Mouse (Mus musculus): ENCODE measurements around the gene Afap1l2. TPM values are rescaled to one million over a fixed set of nuclear protein-coding genes. Genes with fewer than 3 reads are reported as not detected.

Gene Afap1l2
- total RNA-seq (2014; rRNA removed) = 20.8 and 22.7 TPM in 2 replicates
- 12.3 and 12.9 TPM in 2 replicates for polyA plus RNA-seq (2015; fragmentation: Nextera tagmentation; extraction: Ambion mirVana)

- TF ChIP-seq CTCF (IDR thresholded peaks at IDR 0.05; ENCODE audit: low read depth) = peak; percentile 63
- DNase-seq (ENCODE audit: low spot score) = peak; percentile 43
- peak within 1 kb of the TSS; percentile 63 for H3K9ac ChIP-seq (replicated peaks; ENCODE audit: low read length)
- peaks cover 34% of the 10 kb centered on the region for H3K4me1 ChIP-seq (ENCODE audit: insufficient read depth, low read length)
- peak within 1 kb of the TSS; percentile 89 for H3K4me2 ChIP-seq (ENCODE audit: low read depth, low read length)
- ATAC-seq = peak; percentile 52
- 4% methylated on average over 68 of the region's 68 CpGs for WGBS
- H3K9me3 ChIP-seq (ENCODE audit: low read length) = no peaks in the 10 kb centered on the region
- H3K27me3 ChIP-seq (ENCODE audit: insufficient read depth, low read length) = peaks cover 18% of the 10 kb centered on the region
- no peaks in the 10 kb centered on the region for H3K36me3 ChIP-seq (ENCODE audit: insufficient read depth, low read length)
- H3K4me3 ChIP-seq (ENCODE audit: low read length) = peak within 1 kb of the TSS; percentile 55
- H3K27ac ChIP-seq = peak within 1 kb of the TSS; percentile 60
Measured at GRCm38 (mm10) chr19:57007781-57008710, at the start of gene Afap1l2. Gene Afap1l2, minus strand, starts transcription at chr19:57008228.

GRCm38 (mm10) chr19:57057568-57057967 is 49.5 kb upstream of the Afap1l2 start:
- peaks cover 4% of the 10 kb centered on the region; the same call in 1 of the 2 replicates for H3K36me3 ChIP-seq (ENCODE audit: insufficient read depth, low read length)
- H3K4me2 ChIP-seq (ENCODE audit: low read depth, low read length) = no peak overlapping the region
- no peak for DNase-seq (ENCODE audit: low spot score)
- no peak for ATAC-seq
- no peaks in the 10 kb centered on the region; the same call in 1 of the 2 replicates for H3K9me3 ChIP-seq (ENCODE audit: low read length)
- H3K27me3 ChIP-seq (ENCODE audit: insufficient read depth, low read length) = no peaks in the 10 kb centered on the region
- peak; percentile 49 for TF ChIP-seq CTCF (IDR thresholded peaks at IDR 0.05; ENCODE audit: low read depth)
- no peak overlapping the region for H3K9ac ChIP-seq (replicated peaks; ENCODE audit: low read length)
- no peak overlapping the region for H3K4me3 ChIP-seq (ENCODE audit: low read length)
- WGBS = 98% methylated on average over 2 of the region's 2 CpGs
- H3K27ac ChIP-seq = no peak overlapping the region
- H3K4me1 ChIP-seq (ENCODE audit: insufficient read depth, low read length) = no peaks in the 10 kb centered on the region

DNA sequence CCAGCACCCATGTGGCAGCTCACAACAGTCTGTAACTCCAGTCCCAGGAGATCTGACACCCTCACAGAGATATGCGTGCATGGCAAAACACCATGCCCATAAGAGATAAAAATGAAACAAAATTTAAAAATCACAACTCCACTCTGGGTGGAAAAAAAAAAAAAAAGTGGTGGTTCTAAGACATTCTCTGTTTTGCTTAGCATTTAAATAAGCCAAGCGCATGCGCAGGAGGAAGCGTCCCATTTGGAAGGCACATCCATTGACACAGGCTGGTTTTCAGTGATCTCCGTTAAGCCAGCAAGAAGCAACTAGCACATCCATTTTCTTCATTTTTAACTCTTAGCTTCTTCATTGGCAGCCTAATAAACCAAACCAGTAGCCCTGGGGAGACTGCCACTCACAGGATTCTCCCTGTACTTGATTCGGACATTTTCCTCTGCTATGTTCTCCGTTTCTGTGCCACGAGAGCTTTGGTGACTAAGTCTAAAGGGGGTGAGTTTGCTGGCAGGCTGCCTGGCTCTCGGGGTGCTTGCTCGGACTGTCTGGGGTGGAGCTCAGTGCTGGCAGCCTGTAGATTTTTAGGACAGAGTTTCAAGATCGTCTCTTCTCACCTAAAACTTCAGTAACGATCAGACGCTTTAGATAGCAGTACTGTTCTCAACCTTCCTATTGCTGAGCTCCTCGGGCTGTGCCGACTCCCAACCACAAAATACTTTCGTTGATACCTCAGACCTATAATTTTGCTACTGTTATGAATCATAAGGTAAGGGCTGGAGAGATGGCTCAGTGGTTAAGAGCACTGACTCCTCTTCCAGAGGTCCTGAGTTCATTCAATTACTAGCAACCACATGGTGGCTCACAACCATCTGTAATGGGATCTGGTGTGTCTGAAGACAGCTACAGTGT is 47.4 kb upstream of the Afap1l2 start:
- H3K27me3 ChIP-seq (ENCODE audit: insufficient read depth, low read length) = no peaks in the 10 kb centered on the region
- no peak overlapping the region for H3K27ac ChIP-seq
- H3K36me3 ChIP-seq (ENCODE audit: insufficient read depth, low read length) = peaks cover 4% of the 10 kb centered on the region; the same call in 1 of the 2 replicates
- TF ChIP-seq CTCF (IDR thresholded peaks at IDR 0.05; ENCODE audit: low read depth) = no peak
- no peak for ATAC-seq
- H3K4me3 ChIP-seq (ENCODE audit: low read length) = no peak overlapping the region
- no peak for DNase-seq (ENCODE audit: low spot score)
- H3K4me1 ChIP-seq (ENCODE audit: insufficient read depth, low read length) = no peaks in the 10 kb centered on the region
- no peak overlapping the region for H3K4me2 ChIP-seq (ENCODE audit: low read depth, low read length)
- WGBS = 72% methylated on average over 16 of the region's 16 CpGs
- no peaks in the 10 kb centered on the region; the same call in 1 of the 2 replicates for H3K9me3 ChIP-seq (ENCODE audit: low read length)
- H3K9ac ChIP-seq (replicated peaks; ENCODE audit: low read length) = no peak overlapping the region

GRCm38 (mm10) chr19:57052959-57053358 is 44.9 kb upstream of the Afap1l2 start:
- DNase-seq (ENCODE audit: low spot score) (peak; percentile 10), ATAC-seq (no peak)
- Histone ChIP-seq H3K36me3 (ENCODE audit: insufficient read depth, low read length) (peaks cover 4% of the 10 kb centered on the region; the same call in 1 of the 2 replicates), H3K9me3 (ENCODE audit: low read length) (no peaks in the 10 kb centered on the region; the same call in 1 of the 2 replicates), H3K27ac (no peak overlapping the region), H3K4me3 (ENCODE audit: low read length) (no peak overlapping the region), H3K9ac (replicated peaks; ENCODE audit: low read length) (no peak overlapping the region), H3K4me1 (ENCODE audit: insufficient read depth, low read length) (no peaks in the 10 kb centered on the region), H3K4me2 (ENCODE audit: low read depth, low read length) (no peak overlapping the region), H3K27me3 (ENCODE audit: insufficient read depth, low read length) (no peaks in the 10 kb centered on the region)
- 66% methylated on average over 8 of the region's 8 CpGs for WGBS
- no peak for TF ChIP-seq CTCF (IDR thresholded peaks at IDR 0.05; ENCODE audit: low read depth)

GRCm38 (mm10) chr19:57052016-57052415 is 44.0 kb upstream of the Afap1l2 start:
- Histone ChIP-seq H3K27me3 (ENCODE audit: insufficient read depth, low read length) (no peaks in the 10 kb centered on the region), H3K9ac (replicated peaks; ENCODE audit: low read length) (no peak overlapping the region), H3K27ac (no peak overlapping the region), H3K9me3 (ENCODE audit: low read length) (no peaks in the 10 kb centered on the region), H3K4me3 (ENCODE audit: low read length) (no peak overlapping the region), H3K36me3 (ENCODE audit: insufficient read depth, low read length) (no peaks in the 10 kb centered on the region), H3K4me1 (ENCODE audit: insufficient read depth, low read length) (no peaks in the 10 kb centered on the region), H3K4me2 (ENCODE audit: low read depth, low read length) (no peak overlapping the region)
- TF ChIP-seq CTCF (IDR thresholded peaks at IDR 0.05; ENCODE audit: low read depth) = no peak
- ATAC-seq = no peak
- 95% methylated on average over 7 of the region's 7 CpGs for WGBS
- no peak for DNase-seq (ENCODE audit: low spot score)

DNA sequence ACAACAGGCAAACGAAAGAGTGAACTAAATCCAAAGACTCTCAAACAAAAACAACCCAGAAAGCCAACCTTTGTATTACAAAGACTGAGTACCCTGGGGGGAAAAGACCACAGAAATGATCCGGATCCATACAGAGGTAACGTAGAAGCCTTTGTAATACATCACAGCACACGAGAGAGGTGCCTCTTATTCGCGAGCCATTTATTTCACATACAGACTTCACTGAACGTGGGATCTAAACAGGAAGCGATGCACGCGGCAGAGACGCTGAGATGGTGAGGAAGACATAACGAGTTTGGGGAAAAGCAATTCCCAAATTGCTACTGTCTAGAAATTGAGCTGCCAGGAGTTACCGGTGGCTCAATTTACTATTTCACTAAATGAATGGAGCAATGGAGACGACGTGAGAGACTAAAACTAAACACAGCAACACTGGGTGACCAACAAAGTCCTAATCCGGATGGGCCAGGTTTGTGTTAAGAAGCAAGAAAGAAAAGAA is 41.6 kb upstream of the Afap1l2 start:
- Histone ChIP-seq H3K36me3 (ENCODE audit: insufficient read depth, low read length) (no peaks in the 10 kb centered on the region), H3K27me3 (ENCODE audit: insufficient read depth, low read length) (no peaks in the 10 kb centered on the region), H3K27ac (no peak overlapping the region), H3K4me3 (ENCODE audit: low read length) (no peak overlapping the region), H3K4me2 (ENCODE audit: low read depth, low read length) (no peak overlapping the region), H3K9ac (replicated peaks; ENCODE audit: low read length) (no peak overlapping the region), H3K4me1 (ENCODE audit: insufficient read depth, low read length) (no peaks in the 10 kb centered on the region), H3K9me3 (ENCODE audit: low read length) (no peaks in the 10 kb centered on the region)
- DNase-seq (ENCODE audit: low spot score) = peak; percentile 57
- WGBS = 52% methylated on average over 16 of the region's 16 CpGs
- no peak for ATAC-seq
- no peak for TF ChIP-seq CTCF (IDR thresholded peaks at IDR 0.05; ENCODE audit: low read depth)

All from hindbrain, postnatal 0 days (tissue).